Mouse (Mus musculus) heart, adult 2 months (tissue): Measurements from ENCODE around the gene Rwdd2a.

Source experiments
- CTCF ChIP-seq: fragments of 200-600 bp; IDR thresholded peaks from 2 replicates; pipeline ENCODE4 v1.8.1; 2022; ENCODE audit warnings: antibody characterized with exemption, mild to moderate bottlenecking, moderate library complexity
- EP300 ChIP-seq: fragments of 200-500 bp; IDR thresholded peaks from 2 replicates; pipeline ENCODE4 v1.6.1; 2011; ENCODE audit warnings: low read depth, low read length, control low read depth; ENCODE audit not compliant: insufficient read depth
- POLR2A ChIP-seq: fragments of 200-500 bp; IDR thresholded peaks from 2 replicates; pipeline ENCODE4 v1.6.1; 2011; ENCODE audit warnings: mild to moderate bottlenecking, low read depth, low read length, control low read depth; ENCODE audit not compliant: insufficient read depth

DNA sequence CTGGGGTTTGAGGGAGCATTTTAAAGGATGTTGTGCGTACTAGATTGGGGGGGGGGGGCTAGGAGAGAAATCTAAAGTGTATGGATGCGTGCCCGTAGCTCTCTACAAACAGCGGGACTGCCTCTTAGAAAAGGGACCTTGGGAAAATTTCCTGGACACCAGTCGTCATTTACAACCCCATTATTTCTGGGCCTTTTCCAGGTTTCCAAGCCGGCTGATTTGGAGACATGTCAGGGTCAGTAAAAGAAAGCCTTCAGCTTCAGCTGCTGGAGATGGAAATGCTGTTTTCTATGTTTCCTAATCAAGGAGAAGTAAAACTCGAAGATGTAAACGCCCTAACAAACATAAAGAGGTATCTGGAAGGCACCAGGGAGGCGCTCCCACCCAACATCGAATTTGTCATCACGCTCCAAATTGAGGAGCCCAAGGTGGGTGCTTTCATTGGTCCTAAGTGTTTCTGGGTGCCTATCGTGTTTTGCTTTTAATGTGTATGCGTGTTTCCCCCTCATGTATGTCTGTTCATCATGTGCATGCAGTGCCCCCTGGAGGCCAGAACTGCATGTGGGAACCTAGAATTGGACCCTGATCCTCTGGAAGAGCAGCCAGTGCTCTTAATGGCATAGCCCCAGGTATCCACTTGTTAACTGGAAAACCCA lies 973 bp downstream of the Rwdd2a start:
- peak; percentile 88 for TF ChIP-seq CTCF
- no peak for TF ChIP-seq POLR2A
- no peak; the same call in 1 of the 2 replicates for TF ChIP-seq EP300
